ENCODE assay signal across 8 mouse cellular contexts in genomic region chr10:59616522-59616921, GRCm38 (mm10). TPM values are rescaled to one million over a fixed set of nuclear protein-coding genes. Genes with fewer than 3 reads are reported as not detected.
A peak's percentile ranks its signal among the peaks of the same experiment; 100 is the strongest.
DNase-seq lines count a peak whose midpoint lies in the region; TF ChIP-seq lines count a peak whose summit lies in the region.

Gene Mcu, minus strand, starts transcription at chr10:59616692.

- peak within 1 kb of the TSS; percentile 77 for H3K4me3 ChIP-seq in gastrocnemius, adult 2 months
- H3K4me3 ChIP-seq in megakaryocyte, embryonic 14.5 days (replicated peaks) = peak within 1 kb of the TSS; percentile 94

- DNase-seq in WW6 (ENCODE audit: low read depth, low spot score) = peak; percentile 83
- peak; percentile 92 to 98 for DNase-seq in cerebellum, postnatal 4 days (ENCODE audit: low spot score in 2 of 2)
- peak; percentile 98 for DNase-seq in gastrocnemius, adult 2 months
- DNase-seq in hindlimb bud, embryonic 11.5 days (ENCODE audit: extremely low spot score, low read depth, low spot score) = peak; percentile 87
- peak; percentile 91 to 94 for DNase-seq in left cerebral cortex, adult 8-10 months (ENCODE audit: low spot score in 2 of 2)
- peak; percentile 97 for DNase-seq in right cerebral cortex, postnatal 10 days (ENCODE audit: low spot score in 2 of 2)
- DNase-seq in urinary bladder, postnatal 25 days (ENCODE audit: low spot score) = peak; percentile 92

- H3K4me1 ChIP-seq in megakaryocyte, embryonic 14.5 days = peaks cover 51% of the 10 kb centered on the region

- no peak for TF ChIP-seq CTCF in gastrocnemius, adult 2 months (IDR thresholded peaks at IDR 0.05)

- H3K36me3 ChIP-seq in megakaryocyte, embryonic 14.5 days (replicated peaks; ENCODE audit: low read length) = peaks cover 15% of the 10 kb centered on the region

- no peaks in the 10 kb centered on the region for H3K27me3 ChIP-seq in megakaryocyte, embryonic 14.5 days (replicated peaks)

- H3K27ac ChIP-seq in gastrocnemius, adult 2 months = peak within 1 kb of the TSS; percentile 90

- intact Hi-C loops in gastrocnemius, adult 2 months (cut with DNase I) = loop anchor here (2.0 to 10.0 kb wide), 4 partner anchors 86 to 258 kb away; partner anchors contain the start of genes Dnajb12 and Micu1

- H3K9me3 ChIP-seq in megakaryocyte, embryonic 14.5 days = no peaks in the 10 kb centered on the region

RNA-seq across cellular contexts. Expression of gene Mcu, which starts in this region (rescaled TPM):
- total RNA-seq in gastrocnemius, adult 2 months (2021) = 10 to 100 TPM; 36.0 to 42.0 TPM
- 10 to 100 TPM; 35.1 to 39.1 (median 36.4) TPM for total RNA-seq in left cerebral cortex, adult 8-10 months (2022)
- 36.5 and 38.7 TPM in 2 replicates for polyA plus RNA-seq in megakaryocyte, embryonic 14.5 days (2012; ENCODE audit: insufficient read depth, low replicate concordance)

Comparison
In these comparisons a context has a peak if more than half of its experiments do, and no peak if none do; other contexts are left out.
1. Peak in every context shown above with its lines: DNase-seq, H3K4me3 ChIP-seq and H3K27ac ChIP-seq.